Mouse (Mus musculus): ENCODE data around the gene Fam126b. TPM values are rescaled to one million over a fixed set of nuclear protein-coding genes. Genes with fewer than 3 reads are reported as not detected.
"Not testable (repeated sequence)": the region's sequence is repeated elsewhere in the genome, so short reads cannot be mapped to it uniquely, and the experiment has no call there.

Gene Fam126b
- total and polyA plus RNA-seq, 2 experiments = 1.8 to 33.0 TPM

GRCm38 (mm10) chr1:58610611-58611010, 24.5 kb upstream of the Fam126b start:
- Histone ChIP-seq H3K27ac (replicated peaks; ENCODE audit: insufficient read depth, low read depth, low read length) (peak overlapping the region; percentile 93), H3K27me3 (ENCODE audit: control insufficient read depth, insufficient read depth, low read length) (no peaks in the 10 kb centered on the region), H3K79me2 (ENCODE audit: control insufficient read depth, insufficient read depth, low read length) (no peaks in the 10 kb centered on the region), H3K4me1 (ENCODE audit: control insufficient read depth, insufficient read depth, low read length) (peaks cover 17% of the 10 kb centered on the region), H3K36me3 (ENCODE audit: control insufficient read depth, insufficient read depth, low read length) (no peaks in the 10 kb centered on the region), H3K4me3 (ENCODE audit: insufficient read depth, low read depth, low read length) (no peak overlapping the region), H3K9ac (ENCODE audit: low read depth, low read length) (no peak overlapping the region)
- WGBS = 10% methylated on average over 1 of the region's 1 CpGs
- TF ChIP-seq POLR2A (IDR thresholded peaks at IDR 0.05; ENCODE audit: extremely low read depth, insufficient read depth, low read length) (no peak), CTCF (IDR thresholded peaks at IDR 0.05; ENCODE audit: low read depth, low read length) (no peak)
- peak; percentile 89 for DNase-seq (ENCODE audit: extremely low read depth, low read depth, low spot score)

- H3K79me2 ChIP-seq (ENCODE audit: control insufficient read depth, insufficient read depth, low read length) = no peaks in the 10 kb centered on the region
- peaks cover 18% of the 10 kb centered on the region for H3K4me1 ChIP-seq (ENCODE audit: control insufficient read depth, insufficient read depth, low read length)
- DNase-seq (ENCODE audit: extremely low read depth, low read depth, low spot score) = peak; percentile 95
- H3K9ac ChIP-seq (ENCODE audit: low read depth, low read length) = no peak overlapping the region
- TF ChIP-seq CTCF (IDR thresholded peaks at IDR 0.05; ENCODE audit: low read depth, low read length) (no peak), POLR2A (IDR thresholded peaks at IDR 0.05; ENCODE audit: extremely low read depth, insufficient read depth, low read length) (no peak)
- H3K27me3 ChIP-seq (ENCODE audit: control insufficient read depth, insufficient read depth, low read length) = no peaks in the 10 kb centered on the region
- WGBS = 25% methylated on average over 1 of the region's 1 CpGs
- H3K4me3 ChIP-seq (ENCODE audit: insufficient read depth, low read depth, low read length) = no peak overlapping the region
- no peaks in the 10 kb centered on the region for H3K36me3 ChIP-seq (ENCODE audit: control insufficient read depth, insufficient read depth, low read length)
- H3K27ac ChIP-seq (replicated peaks; ENCODE audit: insufficient read depth, low read depth, low read length) = peak overlapping the region; percentile 93
Measured at GRCm38 (mm10) chr1:58610166-58610565, 24.0 kb upstream of the Fam126b start.

GRCm38 (mm10) chr1:58609591-58609990, 23.5 kb upstream of the Fam126b start:
- not testable (repeated sequence) for H3K9ac ChIP-seq (ENCODE audit: low read depth, low read length); H3K27ac ChIP-seq (replicated peaks; ENCODE audit: insufficient read depth, low read depth, low read length); H3K36me3 ChIP-seq (ENCODE audit: control insufficient read depth, insufficient read depth, low read length); H3K27me3 ChIP-seq (ENCODE audit: control insufficient read depth, insufficient read depth, low read length); H3K79me2 ChIP-seq (ENCODE audit: control insufficient read depth, insufficient read depth, low read length); H3K4me3 ChIP-seq (ENCODE audit: insufficient read depth, low read depth, low read length)
- peak; percentile 32 for DNase-seq (ENCODE audit: extremely low read depth, low read depth, low spot score)
- peaks cover 17% of the 10 kb centered on the region; the same call in 1 of the 2 replicates for H3K4me1 ChIP-seq (ENCODE audit: control insufficient read depth, insufficient read depth, low read length)
- WGBS = 33% methylated on average over 5 of the region's 5 CpGs

GRCm38 (mm10) chr1:58603738-58604137, 17.6 kb upstream of the Fam126b start:
- Histone ChIP-seq H3K27ac (replicated peaks; ENCODE audit: insufficient read depth, low read depth, low read length) (no peak overlapping the region), H3K36me3 (ENCODE audit: control insufficient read depth, insufficient read depth, low read length) (no peaks in the 10 kb centered on the region), H3K27me3 (ENCODE audit: control insufficient read depth, insufficient read depth, low read length) (no peaks in the 10 kb centered on the region), H3K4me3 (ENCODE audit: insufficient read depth, low read depth, low read length) (no peak overlapping the region), H3K9ac (ENCODE audit: low read depth, low read length) (no peak overlapping the region), H3K4me1 (ENCODE audit: control insufficient read depth, insufficient read depth, low read length) (peaks cover 10% of the 10 kb centered on the region; the same call in 1 of the 2 replicates), H3K79me2 (ENCODE audit: control insufficient read depth, insufficient read depth, low read length) (no peaks in the 10 kb centered on the region)
- no peak for DNase-seq (ENCODE audit: extremely low read depth, low read depth, low spot score)
- TF ChIP-seq CTCF (IDR thresholded peaks at IDR 0.05; ENCODE audit: low read depth, low read length) = no peak
- TF ChIP-seq POLR2A (IDR thresholded peaks at IDR 0.05; ENCODE audit: extremely low read depth, insufficient read depth, low read length) = no peak
- 75% methylated on average over 4 of the region's 4 CpGs for WGBS

GRCm38 (mm10) chr1:58602681-58603080, 16.6 kb upstream of the Fam126b start:
- WGBS = 68% methylated on average over 4 of the region's 4 CpGs
- H3K27ac ChIP-seq (replicated peaks; ENCODE audit: insufficient read depth, low read depth, low read length) = no peak overlapping the region
- no peaks in the 10 kb centered on the region for H3K36me3 ChIP-seq (ENCODE audit: control insufficient read depth, insufficient read depth, low read length)
- TF ChIP-seq CTCF (IDR thresholded peaks at IDR 0.05; ENCODE audit: low read depth, low read length) (no peak), POLR2A (IDR thresholded peaks at IDR 0.05; ENCODE audit: extremely low read depth, insufficient read depth, low read length) (no peak)
- H3K9ac ChIP-seq (ENCODE audit: low read depth, low read length) = no peak overlapping the region
- peaks cover 10% of the 10 kb centered on the region; the same call in 1 of the 2 replicates for H3K4me1 ChIP-seq (ENCODE audit: control insufficient read depth, insufficient read depth, low read length)
- no peak overlapping the region for H3K4me3 ChIP-seq (ENCODE audit: insufficient read depth, low read depth, low read length)
- no peaks in the 10 kb centered on the region for H3K27me3 ChIP-seq (ENCODE audit: control insufficient read depth, insufficient read depth, low read length)
- DNase-seq (ENCODE audit: extremely low read depth, low read depth, low spot score) = peak; percentile 64
- no peaks in the 10 kb centered on the region for H3K79me2 ChIP-seq (ENCODE audit: control insufficient read depth, insufficient read depth, low read length)

GRCm38 (mm10) chr1:58587491-58587890, 1.4 kb upstream of the Fam126b start:
- no peak overlapping the region for H3K27ac ChIP-seq (replicated peaks; ENCODE audit: insufficient read depth, low read depth, low read length)
- no peaks in the 10 kb centered on the region for H3K27me3 ChIP-seq (ENCODE audit: control insufficient read depth, insufficient read depth, low read length)
- H3K4me1 ChIP-seq (ENCODE audit: control insufficient read depth, insufficient read depth, low read length) = peaks cover 3% of the 10 kb centered on the region
- peak overlapping the region; percentile 46; the same call in 1 of the 2 replicates for H3K9ac ChIP-seq (ENCODE audit: low read depth, low read length)
- 19% methylated on average over 1 of the region's 1 CpGs for WGBS
- H3K79me2 ChIP-seq (ENCODE audit: control insufficient read depth, insufficient read depth, low read length) = peaks cover 14% of the 10 kb centered on the region; the same call in 1 of the 2 replicates
- TF ChIP-seq POLR2A (IDR thresholded peaks at IDR 0.05; ENCODE audit: extremely low read depth, insufficient read depth, low read length) (no peak), CTCF (IDR thresholded peaks at IDR 0.05; ENCODE audit: low read depth, low read length) (no peak)
- DNase-seq (ENCODE audit: extremely low read depth, low read depth, low spot score) = peak; percentile 64
- peaks cover 6% of the 10 kb centered on the region; the same call in 1 of the 2 replicates for H3K36me3 ChIP-seq (ENCODE audit: control insufficient read depth, insufficient read depth, low read length)
- H3K4me3 ChIP-seq (ENCODE audit: insufficient read depth, low read depth, low read length) = no peak overlapping the region
